Mouse (Mus musculus): ENCODE data around the gene Gm28044. TPM values are rescaled to one million over a fixed set of nuclear protein-coding genes. Genes with fewer than 3 reads are reported as not detected.
"Not testable (repeated sequence)": the region's sequence is repeated elsewhere in the genome, so short reads cannot be mapped to it uniquely, and the experiment has no call there.

Gm28044 gene
- polyA plus RNA-seq, 1 experiment from 2014 or later = not detected

- Histone ChIP-seq H3K9me3 (replicated peaks) (no peaks in the 10 kb centered on the region), H3K4me1 (replicated peaks) (no peaks in the 10 kb centered on the region), H3K27ac (no peak within 1 kb of the TSS), H3K27me3 (no peaks in the 10 kb centered on the region), H3K9ac (no peak within 1 kb of the TSS), H3K4me2 (peak within 1 kb of the TSS; percentile 10; the same call in 1 of the 2 replicates), H3K4me3 (no peak within 1 kb of the TSS), H3K36me3 (no peaks in the 10 kb centered on the region)
- no peak for ATAC-seq (replicated peaks; ENCODE audit: insufficient number of reproducible peaks, insufficient read depth, low FRiP score, low read depth)
- WGBS = 35% methylated on average over 7 of the region's 7 CpGs
Measured at GRCm38 (mm10) chr13:67278314-67278713, 82.0 kb downstream of the Gm28044 start, which contains the start of gene Zfp458. TSS of gene Zfp458 (minus strand) at chr13:67278466.

GRCm38 (mm10) chr13:67269383-67270065 is 90.8 kb downstream of the Gm28044 start:
- ATAC-seq (replicated peaks; ENCODE audit: insufficient number of reproducible peaks, insufficient read depth, low FRiP score, low read depth); H3K4me1 ChIP-seq (replicated peaks); H3K27me3 ChIP-seq; H3K36me3 ChIP-seq; H3K9me3 ChIP-seq (replicated peaks): not testable (repeated sequence)
- 40% methylated on average over 8 of the region's 9 CpGs for WGBS
- H3K4me2 ChIP-seq = peak overlapping the region; percentile 84
- peak overlapping the region; percentile 69 for H3K9ac ChIP-seq
- H3K4me3 ChIP-seq = peak overlapping the region; percentile 79
- peak overlapping the region; percentile 63; the same call in 1 of the 2 replicates for H3K27ac ChIP-seq

GRCm38 (mm10) chr13:67268568-67269369 is 91.6 kb downstream of the Gm28044 start:
- H3K4me3 ChIP-seq = peak overlapping the region; percentile 79
- WGBS = 8% methylated on average over 18 of the region's 18 CpGs
- no peaks in the 10 kb centered on the region for H3K27me3 ChIP-seq
- H3K27ac ChIP-seq = peak overlapping the region; percentile 63
- 0 out of 2 replicates have a peak, but pooled peaks cover 2% of the 10 kb centered on the region for H3K36me3 ChIP-seq
- peak overlapping the region; percentile 84 for H3K4me2 ChIP-seq
- H3K9me3 ChIP-seq (replicated peaks) = no peaks in the 10 kb centered on the region
- H3K4me1 ChIP-seq (replicated peaks) = 0 out of 2 replicates have a peak, but pooled peaks cover 3% of the 10 kb centered on the region
- peak; percentile 95 for ATAC-seq (replicated peaks; ENCODE audit: insufficient number of reproducible peaks, insufficient read depth, low FRiP score, low read depth)
- peak overlapping the region; percentile 69 for H3K9ac ChIP-seq

Other genes with a start within 250 kb of the Gm28044 start
- gene Rslcan18, start 244.3 kb downstream of the Gm28044 start, polyA plus RNA-seq (2015; fragmentation: Nextera tagmentation; extraction: Ambion mirVana) = 0.38 TPM in 2 replicates
- gene Zfp759, start 238.9 kb downstream of the Gm28044 start, polyA plus RNA-seq (2015; fragmentation: Nextera tagmentation; extraction: Ambion mirVana) = 1.5 and 1.6 TPM in 2 replicates
- gene Rsl1, start 187.4 kb downstream of the Gm28044 start, polyA plus RNA-seq (2015; fragmentation: Nextera tagmentation; extraction: Ambion mirVana) = 5.9 and 6.2 TPM in 2 replicates
- gene Zfp455, start 166.0 kb downstream of the Gm28044 start, polyA plus RNA-seq (2015; fragmentation: Nextera tagmentation; extraction: Ambion mirVana) = 1.1 and 1.3 TPM in 2 replicates
- 1.1 and 1.3 TPM in 2 replicates for gene Zfp458, start 82.1 kb downstream of the Gm28044 start, polyA plus RNA-seq (2015; fragmentation: Nextera tagmentation; extraction: Ambion mirVana)
- 0.83 and 1.0 TPM in 2 replicates for gene Zfp457, start 54.1 kb downstream of the Gm28044 start, polyA plus RNA-seq (2015; fragmentation: Nextera tagmentation; extraction: Ambion mirVana)
- 1.4 and 1.5 TPM in 2 replicates for gene Zfp595, start 28.0 kb downstream of the Gm28044 start, polyA plus RNA-seq (2015; fragmentation: Nextera tagmentation; extraction: Ambion mirVana)
- 0.67 and 0.72 TPM in 2 replicates for gene Zfp953, start 69 bp upstream of the Gm28044 start, polyA plus RNA-seq (2015; fragmentation: Nextera tagmentation; extraction: Ambion mirVana)
- 0.35 and 1.1 TPM in 2 replicates for gene Gm28041, start 15.2 kb upstream of the Gm28044 start, polyA plus RNA-seq (2015; fragmentation: Nextera tagmentation; extraction: Ambion mirVana)
- gene Zfp456, start 15.3 kb upstream of the Gm28044 start, polyA plus RNA-seq (2015; fragmentation: Nextera tagmentation; extraction: Ambion mirVana) = 0.94 and 1.2 TPM in 2 replicates
- gene Zfp429, start 39.3 kb upstream of the Gm28044 start, polyA plus RNA-seq (2015; fragmentation: Nextera tagmentation; extraction: Ambion mirVana) = 2.6 and 4.6 TPM in 2 replicates
- gene Zfp459, start 60.9 kb upstream of the Gm28044 start, polyA plus RNA-seq (2015; fragmentation: Nextera tagmentation; extraction: Ambion mirVana) = 0.30 and 0.62 TPM in 2 replicates
- 5.8 and 5.9 TPM in 2 replicates for gene Zfp874a, start 91.1 kb upstream of the Gm28044 start, polyA plus RNA-seq (2015; fragmentation: Nextera tagmentation; extraction: Ambion mirVana)
- gene Zfp874b, start 123.7 kb upstream of the Gm28044 start, polyA plus RNA-seq (2015; fragmentation: Nextera tagmentation; extraction: Ambion mirVana) = 1.8 and 3.0 TPM in 2 replicates
- gene Zfp58, start 140.0 kb upstream of the Gm28044 start, polyA plus RNA-seq (2015; fragmentation: Nextera tagmentation; extraction: Ambion mirVana) = 7.8 and 8.0 TPM in 2 replicates
- not detected in 2 replicates for gene Gm26965, start 165.6 kb upstream of the Gm28044 start, polyA plus RNA-seq (2015; fragmentation: Nextera tagmentation; extraction: Ambion mirVana)
- 17.7 and 18.2 TPM in 2 replicates for gene Zfp87, start 165.6 kb upstream of the Gm28044 start, polyA plus RNA-seq (2015; fragmentation: Nextera tagmentation; extraction: Ambion mirVana)
- 5.2 and 6.8 TPM in 2 replicates for gene Zfp748, start 193.3 kb upstream of the Gm28044 start, polyA plus RNA-seq (2015; fragmentation: Nextera tagmentation; extraction: Ambion mirVana)
- 2.1 and 2.6 TPM in 2 replicates for gene Zfp729b, start 249.2 kb upstream of the Gm28044 start, polyA plus RNA-seq (2015; fragmentation: Nextera tagmentation; extraction: Ambion mirVana)

All from heart, embryonic 15.5 days (tissue).